Mouse (Mus musculus) heart, embryonic 12.5 days (tissue): ENCODE results near the gene Dph3. TPM values are rescaled to one million over a fixed set of nuclear protein-coding genes. Genes with fewer than 3 reads are reported as not detected.

Source experiments
- ATAC-seq: fragments of 200-750 bp; cut with Nextera tagmentation; 2 replicates; pipeline ENCODE4 v1.8.0; 2017; ENCODE audit warnings: moderate TSS enrichment, moderate library complexity; ENCODE audit not compliant: insufficient number of reproducible peaks, low FRiP score
- H3K27ac ChIP-seq: fragments of 300-500 bp; sonication (generic); 2 replicates; pipeline ENCODE4 v1.5.1; 2016; ENCODE audit warnings: mild to moderate bottlenecking, moderate library complexity; ENCODE audit not compliant: poor library complexity, severe bottlenecking
- H3K27me3 ChIP-seq: fragments of 300-500 bp; sonication (generic); replicated peaks from 2 replicates; pipeline ENCODE4 v1.6.1; 2016; ENCODE audit warnings: mild to moderate bottlenecking, moderate library complexity
- H3K36me3 ChIP-seq: fragments of 300-500 bp; sonication (generic); 2 replicates; pipeline ENCODE4 v1.6.1; 2016; ENCODE audit warnings: mild to moderate bottlenecking, moderate library complexity
- H3K4me1 ChIP-seq: fragments of 300-500 bp; sonication (generic); replicated peaks from 2 replicates; pipeline ENCODE4 v1.6.1; 2016; ENCODE audit warnings: mild to moderate bottlenecking
- H3K4me2 ChIP-seq: fragments of 300-500 bp; sonication (generic); 2 replicates; pipeline ENCODE4 v1.6.1; 2016; ENCODE audit warnings: mild to moderate bottlenecking, moderate library complexity
- H3K4me3 ChIP-seq: fragments of 300-500 bp; sonication (generic); 2 replicates; pipeline ENCODE4 v1.5.1; 2016; ENCODE audit warnings: mild to moderate bottlenecking
- H3K9ac ChIP-seq: fragments of 300-500 bp; sonication (generic); 2 replicates; pipeline ENCODE4 v1.6.1; 2016; ENCODE audit warnings: mild to moderate bottlenecking, moderate library complexity
- H3K9me3 ChIP-seq: fragments of 300-500 bp; sonication (generic); replicated peaks from 2 replicates; pipeline ENCODE4 v1.6.1; 2016; ENCODE audit warnings: mild to moderate bottlenecking, moderate library complexity
- WGBS: fragments of 180-500 bp; shearing (Covaris S2); methylation state at CpG from one replicate; pipeline ENCODE4 v1.1.7; 2016; 5-methylcytosine and 5-hydroxymethylcytosine counted together
- polyA plus RNA-seq: library from polyadenylated mRNA; unstranded; fragments of >200 nt; fragmentation: Nextera tagmentation; extraction: Ambion mirVana; gene quantifications from 2 replicates; pipeline ENCODE4 v1.2.1, GENCODE M21; 2016

Dph3 gene
- polyA plus RNA-seq, 1 experiment from 2014 or later, result 74.5 TPM

DNA sequence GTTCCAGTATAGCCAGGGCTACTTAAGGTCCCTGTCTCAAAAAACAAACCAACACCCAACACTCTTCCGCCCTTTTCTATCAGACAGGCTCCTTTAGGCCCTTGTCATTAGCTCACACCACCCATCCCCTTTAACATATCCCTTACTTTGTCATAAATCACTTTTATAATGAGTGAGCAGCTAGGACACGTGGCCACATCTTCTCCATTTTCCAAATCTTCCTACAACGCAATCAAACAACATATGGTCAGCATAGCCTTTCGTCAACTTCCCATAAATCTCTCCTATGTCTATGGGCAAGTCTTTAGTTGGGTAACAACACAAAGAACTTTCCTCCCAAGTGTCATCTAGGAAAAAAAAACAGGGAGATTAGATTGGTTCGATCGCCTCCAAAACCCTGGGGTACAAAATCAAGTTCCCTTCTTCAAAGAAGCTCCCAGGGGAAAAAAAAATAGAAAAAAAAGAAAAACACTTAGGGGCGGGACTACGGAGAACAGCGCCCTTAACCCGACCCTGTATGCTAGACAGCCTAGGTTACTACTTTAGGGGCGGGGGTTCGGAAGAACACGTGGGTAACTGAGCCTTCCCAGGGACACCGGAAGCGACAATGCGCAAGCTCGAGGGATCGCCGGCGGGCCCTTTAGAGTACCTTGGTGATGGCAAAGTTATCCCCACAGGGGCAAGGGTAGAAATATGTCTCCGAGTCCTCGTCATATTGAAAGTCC, 606 bp downstream of the Dph3 start, which contains the start of gene Oxnad1:
Oxnad1 (plus strand) TSS at position 614 of the 725 bp plus-strand sequence.
- Histone ChIP-seq H3K9ac (peak within 1 kb of the TSS; percentile 78), H3K27ac (peak within 1 kb of the TSS; percentile 89), H3K4me3 (peak within 1 kb of the TSS; percentile 57), H3K9me3 (no peaks in the 10 kb centered on the region), H3K36me3 (peaks cover 27% of the 10 kb centered on the region), H3K4me2 (peak within 1 kb of the TSS; percentile 81), H3K27me3 (no peaks in the 10 kb centered on the region), H3K4me1 (peaks cover 6% of the 10 kb centered on the region)
- WGBS, result 3% methylated on average over 22 of the region's 22 CpGs
- peak; percentile 94 for ATAC-seq

DNA sequence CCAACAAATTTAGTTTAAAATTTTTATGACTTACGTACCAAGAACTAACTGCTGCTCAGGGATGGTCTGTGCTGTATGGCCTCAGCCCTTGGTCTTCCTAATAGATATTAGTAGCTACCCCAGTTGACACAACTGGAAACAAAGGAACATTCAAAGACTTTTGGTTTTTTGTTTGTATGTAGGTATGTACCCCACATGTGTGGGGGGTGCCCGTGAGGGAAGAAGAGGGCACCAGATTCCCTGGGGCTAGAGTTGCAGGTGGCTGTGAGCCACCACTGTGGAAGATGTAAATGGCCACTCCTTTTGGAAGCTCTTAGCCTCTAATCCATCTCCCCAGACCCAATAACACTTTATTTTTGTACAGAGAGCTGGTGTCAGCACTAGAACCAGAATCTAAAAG, 2.1 kb downstream of the Dph3 start:
- WGBS, result 94% methylated on average over 2 of the region's 2 CpGs

DNA sequence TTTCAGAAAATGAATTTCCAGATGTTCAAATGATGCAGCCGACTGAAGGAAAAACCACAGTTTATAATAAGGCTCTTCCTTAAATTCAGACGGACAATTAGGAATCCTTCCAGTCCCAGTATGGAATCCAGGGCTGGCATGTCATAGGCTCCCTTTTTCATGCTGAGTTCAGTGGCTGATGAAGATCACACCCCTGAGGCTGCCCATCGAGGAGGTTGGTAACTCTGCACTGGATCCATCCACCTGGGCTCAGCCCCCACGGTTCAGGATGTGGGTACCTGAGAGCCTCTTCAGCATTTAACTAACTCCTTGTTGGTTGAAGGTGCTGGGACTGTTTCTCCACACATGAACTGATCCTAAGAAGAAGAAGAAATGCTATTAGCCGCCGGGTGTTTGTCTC, 2.6 kb downstream of the Dph3 start:
- H3K4me3 ChIP-seq, result no peak overlapping the region
- ATAC-seq, result no peak
- no peak overlapping the region for H3K4me2 ChIP-seq
- H3K27me3 ChIP-seq, result no peaks in the 10 kb centered on the region
- no peak overlapping the region for H3K27ac ChIP-seq
- H3K36me3 ChIP-seq, result peaks cover 27% of the 10 kb centered on the region
- no peak overlapping the region for H3K9ac ChIP-seq
- 91% methylated on average over 6 of the region's 6 CpGs for WGBS
- H3K9me3 ChIP-seq, result no peaks in the 10 kb centered on the region
- H3K4me1 ChIP-seq, result peaks cover 6% of the 10 kb centered on the region

More for the DNA sequence above, 2.1 kb downstream of the Dph3 start:
- Histone ChIP-seq H3K4me2 (no peak overlapping the region), H3K9ac (no peak overlapping the region), H3K36me3 (peaks cover 27% of the 10 kb centered on the region), H3K4me1 (peaks cover 6% of the 10 kb centered on the region), H3K27me3 (no peaks in the 10 kb centered on the region), H3K27ac (no peak overlapping the region), H3K4me3 (no peak overlapping the region), H3K9me3 (no peaks in the 10 kb centered on the region)
- ATAC-seq, result no peak

DNA sequence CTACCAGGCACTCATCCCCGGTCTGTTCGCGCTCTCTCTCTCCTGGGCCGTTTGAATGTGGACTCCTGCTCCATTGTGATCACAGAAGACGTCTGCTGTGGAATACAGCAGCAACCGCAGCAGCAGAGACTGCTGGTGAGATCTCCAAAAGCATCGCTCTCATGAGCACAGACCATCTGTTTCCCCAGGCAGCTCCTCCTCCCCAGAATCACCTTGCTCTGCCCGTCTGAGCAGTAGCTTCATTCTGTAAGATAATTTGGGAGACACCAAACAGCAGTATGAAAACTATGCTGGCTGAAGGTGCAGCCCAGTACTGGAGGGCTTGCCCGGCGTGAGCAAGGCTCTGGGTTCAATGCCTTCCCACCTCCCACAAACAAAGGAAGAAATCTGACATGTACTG, 4.5 kb downstream of the Dph3 start:
- no peak for ATAC-seq
- Histone ChIP-seq H3K27me3 (no peaks in the 10 kb centered on the region), H3K9me3 (no peaks in the 10 kb centered on the region), H3K9ac (0 out of 2 replicates have a peak overlapping the region, but pooled peaks have one; percentile 12), H3K27ac (no peak overlapping the region), H3K36me3 (peaks cover 27% of the 10 kb centered on the region), H3K4me3 (no peak overlapping the region), H3K4me2 (no peak overlapping the region), H3K4me1 (peaks cover 3% of the 10 kb centered on the region; the same call in 1 of the 2 replicates)
- WGBS, result 81% methylated on average over 10 of the region's 10 CpGs

DNA sequence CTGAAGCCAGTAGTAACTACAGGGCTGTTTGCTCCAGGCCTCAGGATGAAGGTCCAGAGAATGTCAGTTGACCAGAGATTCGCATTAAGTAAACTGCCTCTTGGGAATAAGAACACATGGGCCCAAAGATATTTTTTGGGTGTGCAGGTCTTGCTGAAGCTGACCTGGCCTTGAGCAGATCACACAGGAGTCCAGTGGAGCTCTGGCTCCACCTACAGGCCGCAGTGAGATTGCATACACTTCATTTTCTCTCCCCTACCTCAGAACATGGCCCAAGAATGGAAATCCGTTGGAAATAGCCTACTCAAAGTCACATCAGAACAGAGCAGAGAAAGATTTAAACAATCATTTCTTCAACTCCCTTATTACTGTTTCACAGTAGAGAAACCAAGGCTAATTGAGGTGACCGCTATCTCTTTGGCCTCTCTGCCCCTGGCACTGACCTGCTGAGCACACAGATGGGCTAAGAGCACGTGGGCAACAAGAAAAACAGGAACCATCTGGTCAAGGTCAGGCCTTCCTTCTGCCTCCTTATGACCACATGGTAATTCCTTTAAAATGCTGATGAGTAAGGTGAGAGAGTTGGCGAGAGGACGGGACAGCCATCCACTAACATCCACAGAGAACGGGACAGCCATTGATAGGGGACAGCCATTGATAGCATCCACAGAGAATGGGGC, 8.5 kb downstream of the Dph3 start:
- Histone ChIP-seq H3K9ac (no peak overlapping the region), H3K27me3 (no peaks in the 10 kb centered on the region), H3K36me3 (peaks cover 15% of the 10 kb centered on the region), H3K4me3 (no peak overlapping the region), H3K4me1 (peaks cover 31% of the 10 kb centered on the region), H3K9me3 (no peaks in the 10 kb centered on the region), H3K27ac (no peak overlapping the region), H3K4me2 (no peak overlapping the region)
- ATAC-seq, result peak; percentile 49; the same call in 1 of the 2 replicates
- 46% methylated on average over 8 of the region's 8 CpGs for WGBS

DNA sequence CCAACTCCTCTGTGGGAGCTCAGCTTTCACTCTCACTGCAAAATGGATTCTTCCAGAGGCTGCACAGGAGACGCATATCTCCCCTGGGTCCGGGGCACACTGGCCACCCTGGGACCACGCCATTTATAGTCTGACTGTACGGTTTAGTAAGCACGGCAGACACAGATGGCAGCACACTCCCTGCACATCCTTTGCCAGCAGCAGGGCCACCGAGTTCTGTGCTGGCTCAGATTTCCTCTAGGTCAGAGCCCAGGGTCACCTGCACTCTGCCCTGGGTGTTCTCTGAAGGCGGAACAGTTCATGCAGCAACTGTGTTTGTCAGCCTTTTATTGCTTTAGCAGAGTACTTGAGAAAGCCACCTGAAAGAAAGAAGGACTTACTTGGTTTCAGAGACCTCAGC, 11.6 kb downstream of the Dph3 start:
- Histone ChIP-seq H3K9ac (0 out of 2 replicates have a peak overlapping the region, but pooled peaks have one; percentile 15), H3K9me3 (no peaks in the 10 kb centered on the region), H3K27me3 (no peaks in the 10 kb centered on the region), H3K4me1 (peaks cover 31% of the 10 kb centered on the region), H3K4me2 (peak overlapping the region; percentile 7; the same call in 1 of the 2 replicates), H3K4me3 (no peak overlapping the region), H3K27ac (peak overlapping the region; percentile 66), H3K36me3 (no peaks in the 10 kb centered on the region)
- no peak for ATAC-seq
- WGBS, result 64% methylated on average over 7 of the region's 7 CpGs

DNA sequence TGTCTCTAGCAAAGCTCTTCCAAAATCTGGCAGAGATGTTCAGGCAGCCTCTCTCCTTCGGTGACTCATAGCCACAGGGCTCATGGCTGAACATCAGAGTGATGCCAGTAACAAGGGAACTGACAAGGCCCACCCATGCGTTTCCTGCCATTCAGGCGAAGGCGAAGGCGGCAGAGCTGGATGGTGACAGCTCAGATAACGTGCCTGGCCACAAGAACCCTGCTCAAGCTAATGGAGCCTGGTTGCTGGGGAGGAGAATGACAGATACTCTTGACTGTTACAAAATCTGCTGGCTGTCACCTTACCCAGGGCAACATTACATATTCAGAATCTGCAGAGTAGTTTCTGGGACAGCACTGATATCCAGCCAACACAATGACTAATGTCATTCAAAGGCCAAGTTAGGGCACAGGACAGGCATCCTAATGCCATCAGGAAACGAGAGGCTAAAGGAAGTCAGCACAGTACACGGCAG, 12.3 kb downstream of the Dph3 start:
- H3K9ac ChIP-seq, result 0 out of 2 replicates have a peak overlapping the region, but pooled peaks have one; percentile 15
- peak overlapping the region; percentile 66 for H3K27ac ChIP-seq
- no peaks in the 10 kb centered on the region for H3K36me3 ChIP-seq
- ATAC-seq, result peak; percentile 80
- no peaks in the 10 kb centered on the region for H3K9me3 ChIP-seq
- peaks cover 31% of the 10 kb centered on the region for H3K4me1 ChIP-seq
- no peaks in the 10 kb centered on the region for H3K27me3 ChIP-seq
- WGBS, result 4% methylated on average over 8 of the region's 8 CpGs
- H3K4me2 ChIP-seq, result peak overlapping the region; percentile 7; the same call in 1 of the 2 replicates
- H3K4me3 ChIP-seq, result no peak overlapping the region

DNA sequence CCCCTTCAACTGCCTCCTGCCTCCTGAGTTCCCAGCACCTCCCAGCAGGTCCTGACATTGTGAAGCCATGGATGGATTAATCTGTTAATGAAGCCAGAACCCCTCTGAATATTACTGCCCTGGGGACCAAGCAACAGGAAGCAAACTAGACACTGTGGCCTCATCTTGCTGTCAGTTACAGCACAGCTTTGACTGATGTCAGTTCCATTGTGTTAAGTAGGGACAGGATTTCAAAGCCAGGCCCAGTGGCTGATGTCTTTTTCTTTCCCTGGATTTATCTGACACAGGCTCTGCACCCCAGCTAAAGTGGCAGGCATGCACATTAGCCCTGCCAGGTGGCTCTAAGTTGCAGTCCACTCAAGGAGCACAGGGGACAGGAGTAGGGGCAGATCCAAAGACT, 12.7 kb downstream of the Dph3 start:
- peak; percentile 14; the same call in 1 of the 2 replicates for ATAC-seq
- Histone ChIP-seq H3K9me3 (no peaks in the 10 kb centered on the region), H3K4me2 (no peak overlapping the region), H3K27me3 (no peaks in the 10 kb centered on the region), H3K4me1 (peaks cover 31% of the 10 kb centered on the region), H3K27ac (peak overlapping the region; percentile 66), H3K9ac (no peak overlapping the region), H3K4me3 (no peak overlapping the region), H3K36me3 (no peaks in the 10 kb centered on the region)

DNA sequence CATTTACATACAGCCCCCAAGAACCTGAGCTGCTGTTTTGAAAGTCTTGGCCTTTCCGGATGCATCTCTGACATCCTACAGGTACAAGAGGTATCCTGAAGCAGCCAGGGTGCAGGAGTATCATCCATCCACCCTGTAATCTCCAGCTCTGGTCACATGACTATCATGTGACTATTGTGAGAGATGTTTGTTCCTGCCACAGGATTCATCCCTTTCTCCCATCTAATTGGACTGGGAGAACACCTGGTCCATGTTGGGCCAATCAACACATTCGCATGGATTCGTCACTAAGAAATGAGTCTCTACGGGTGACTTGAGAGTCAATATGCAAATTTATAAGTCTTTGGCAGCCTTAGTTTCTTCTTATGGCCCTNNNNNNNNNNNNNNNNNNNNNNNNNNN, 24.1 kb downstream of the Dph3 start:
- no peak overlapping the region for H3K4me3 ChIP-seq
- H3K4me1 ChIP-seq, result no peaks in the 10 kb centered on the region
- H3K27ac ChIP-seq, result no peak overlapping the region
- no peak for ATAC-seq
- no peak overlapping the region for H3K9ac ChIP-seq
- no peak overlapping the region for H3K4me2 ChIP-seq
- H3K9me3 ChIP-seq, result peaks cover 11% of the 10 kb centered on the region; the same call in 1 of the 2 replicates
- no peaks in the 10 kb centered on the region for H3K27me3 ChIP-seq
- no peaks in the 10 kb centered on the region for H3K36me3 ChIP-seq
- 87% methylated on average over 4 of the region's 4 CpGs for WGBS

DNA sequence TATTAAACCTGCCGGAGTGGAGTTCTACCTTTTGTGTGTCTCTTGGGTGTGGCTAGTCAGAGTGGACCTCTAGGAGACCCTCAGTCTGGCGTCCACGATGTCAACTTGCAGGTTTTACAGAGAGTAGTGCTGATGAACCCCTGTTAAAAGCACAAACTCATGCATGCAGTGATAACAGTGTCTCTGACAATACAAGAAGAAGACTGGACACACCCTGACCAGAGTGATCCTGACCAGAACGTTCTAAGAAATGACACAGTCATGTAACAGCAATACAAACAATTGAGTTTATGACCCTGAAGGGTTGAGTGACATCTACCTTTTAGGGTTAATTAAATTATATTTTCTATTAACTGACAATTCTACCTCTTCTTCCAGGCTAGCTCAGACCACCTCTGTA, 27.9 kb downstream of the Dph3 start:
- Histone ChIP-seq H3K9me3 (no peaks in the 10 kb centered on the region), H3K27me3 (no peaks in the 10 kb centered on the region), H3K36me3 (no peaks in the 10 kb centered on the region), H3K27ac (no peak overlapping the region), H3K4me2 (no peak overlapping the region), H3K4me1 (peaks cover 25% of the 10 kb centered on the region), H3K9ac (no peak overlapping the region), H3K4me3 (no peak overlapping the region)
- WGBS, result 71% methylated on average over 4 of the region's 4 CpGs
- ATAC-seq, result peak; percentile 81

DNA sequence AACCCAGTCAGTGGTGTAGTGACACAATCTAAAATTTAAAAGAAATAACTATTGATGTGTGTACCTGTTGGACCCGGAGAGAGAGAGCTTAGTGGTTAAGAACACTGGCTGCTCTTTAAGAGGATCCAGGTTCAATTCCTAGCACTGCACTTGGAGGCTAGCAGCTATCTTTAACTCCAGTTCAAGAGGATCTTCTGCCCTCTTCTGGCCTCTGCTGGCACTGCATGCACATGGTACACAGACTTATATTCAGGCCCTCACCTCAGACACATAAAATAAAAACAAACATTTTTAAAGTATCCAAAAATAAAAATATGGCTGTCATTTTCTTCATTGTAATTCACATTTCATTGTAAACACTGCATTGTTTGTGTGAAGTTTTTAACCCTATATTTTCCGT, 28.9 kb downstream of the Dph3 start:
- H3K4me2 ChIP-seq, result no peak overlapping the region
- no peak overlapping the region for H3K4me3 ChIP-seq
- no peaks in the 10 kb centered on the region for H3K27me3 ChIP-seq
- H3K4me1 ChIP-seq, result peaks cover 25% of the 10 kb centered on the region
- WGBS, result 91% methylated on average over 2 of the region's 2 CpGs
- H3K9me3 ChIP-seq, result no peaks in the 10 kb centered on the region
- no peak overlapping the region for H3K27ac ChIP-seq
- H3K36me3 ChIP-seq, result no peaks in the 10 kb centered on the region
- H3K9ac ChIP-seq, result no peak overlapping the region
- no peak for ATAC-seq
